Mouse (Mus musculus) myocyte (in vitro differentiated cells): ENCODE data around the gene Krtap29-1.

Source experiments
- MAX ChIP-seq: IDR thresholded peaks from one replicate; pipeline ENCODE4 v1.6.1; 2011; ENCODE audit warnings: low read depth, mild to moderate bottlenecking, control low read depth
- POLR2A ChIP-seq: IDR thresholded peaks from one replicate; pipeline ENCODE4 v1.6.1; 2011; ENCODE audit warnings: low read depth, mild to moderate bottlenecking, control low read depth, moderate library complexity; ENCODE audit not compliant: insufficient read length
- REST ChIP-seq: IDR thresholded peaks from one replicate; pipeline ENCODE4 v1.6.1; 2011; ENCODE audit warnings: mild to moderate bottlenecking, control low read depth, moderate library complexity; ENCODE audit not compliant: insufficient read depth, insufficient read length
- TCF12 ChIP-seq: IDR thresholded peaks from one replicate; pipeline ENCODE4 v1.6.1; 2011; ENCODE audit warnings: mild to moderate bottlenecking, control low read depth; ENCODE audit not compliant: poor library complexity, insufficient read depth, severe bottlenecking

DNA sequence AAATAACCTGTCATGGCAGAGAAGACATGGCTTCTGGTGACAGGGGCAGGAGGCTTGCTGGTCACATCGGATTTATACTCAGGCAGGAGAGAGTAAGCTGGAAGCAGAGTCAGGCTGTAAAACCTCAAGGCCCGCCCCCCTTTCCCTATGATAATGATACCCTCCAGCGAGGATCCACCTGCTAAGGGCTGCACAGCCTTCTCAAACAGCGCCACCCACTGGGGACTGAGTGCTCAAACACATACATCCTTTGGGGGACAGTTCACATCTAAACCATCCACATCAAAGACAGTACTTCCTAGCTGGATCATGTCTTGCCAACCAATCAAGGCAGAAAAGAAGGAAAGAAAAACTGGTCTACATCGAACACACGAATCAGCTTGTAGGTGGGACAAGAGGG, 14.6 kb downstream of the Krtap29-1 start:
- no peak for TF ChIP-seq POLR2A
- no peak for TF ChIP-seq TCF12
- no peak for TF ChIP-seq REST
- no peak for TF ChIP-seq MAX
